Mouse (Mus musculus): Measurements from ENCODE around the gene Map2. TPM values are rescaled to one million over a fixed set of nuclear protein-coding genes. Genes with fewer than 3 reads are reported as not detected.
A peak's percentile ranks its signal among the peaks of the same experiment; 100 is the strongest.

Map2 gene
- polyA plus RNA-seq, 2 experiments = 12.5 to 20.4 TPM

- Histone ChIP-seq H3K27me3 (ENCODE audit: control insufficient read depth, insufficient read depth, low read length) (no peaks in the 10 kb centered on the region), H3K36me3 (ENCODE audit: control insufficient read depth, insufficient read depth, low read length) (no peaks in the 10 kb centered on the region), H3K27ac (replicated peaks; ENCODE audit: low read depth, low read length) (no peak overlapping the region), H3K4me2 (replicated peaks; ENCODE audit: low read depth, low read length, severe bottlenecking) (no peak overlapping the region), H3K4me1 (ENCODE audit: control insufficient read depth, insufficient read depth, low read length) (0 out of 2 replicates have a peak, but pooled peaks cover 5% of the 10 kb centered on the region), H3K4me3 (replicated peaks; ENCODE audit: low read length) (no peak overlapping the region), H3K9me3 (ENCODE audit: control insufficient read depth, low read length) (no peaks in the 10 kb centered on the region), H3K9ac (ENCODE audit: low read depth, low read length, severe bottlenecking) (no peak overlapping the region)
- DNase-seq (ENCODE audit: low spot score) (peak; percentile 25), ATAC-seq (ENCODE audit: low FRiP score, low read depth) (peak; percentile 77; the same call in 1 of the 2 replicates)
- TF ChIP-seq POLR2A (IDR thresholded peaks at IDR 0.05; ENCODE audit: borderline replicate concordance, extremely low read depth, insufficient read depth, insufficient read length) = no peak
- 51% methylated on average over 10 of the region's 10 CpGs for WGBS
Observed at GRCm38 (mm10) chr1:66386751-66387452, 211.8 kb downstream of the Map2 start.

GRCm38 (mm10) chr1:66388561-66388960 lies 213.5 kb downstream of the Map2 start:
- no peak for DNase-seq (ENCODE audit: low spot score)
- Histone ChIP-seq H3K4me3 (replicated peaks; ENCODE audit: low read length) (no peak overlapping the region), H3K4me2 (replicated peaks; ENCODE audit: low read depth, low read length, severe bottlenecking) (no peak overlapping the region), H3K4me1 (ENCODE audit: control insufficient read depth, insufficient read depth, low read length) (0 out of 2 replicates have a peak, but pooled peaks cover 5% of the 10 kb centered on the region), H3K27me3 (ENCODE audit: control insufficient read depth, insufficient read depth, low read length) (no peaks in the 10 kb centered on the region), H3K36me3 (ENCODE audit: control insufficient read depth, insufficient read depth, low read length) (no peaks in the 10 kb centered on the region), H3K27ac (replicated peaks; ENCODE audit: low read depth, low read length) (no peak overlapping the region), H3K9me3 (ENCODE audit: control insufficient read depth, low read length) (no peaks in the 10 kb centered on the region), H3K9ac (ENCODE audit: low read depth, low read length, severe bottlenecking) (no peak overlapping the region)
- ATAC-seq (ENCODE audit: low FRiP score, low read depth) = no peak
- 65% methylated on average over 8 of the region's 8 CpGs for WGBS
- no peak for TF ChIP-seq POLR2A (IDR thresholded peaks at IDR 0.05; ENCODE audit: borderline replicate concordance, extremely low read depth, insufficient read depth, insufficient read length)

- Histone ChIP-seq H3K4me1 (ENCODE audit: control insufficient read depth, insufficient read depth, low read length) (no peaks in the 10 kb centered on the region), H3K4me3 (replicated peaks; ENCODE audit: low read length) (no peak overlapping the region), H3K9ac (ENCODE audit: low read depth, low read length, severe bottlenecking) (no peak overlapping the region), H3K9me3 (ENCODE audit: control insufficient read depth, low read length) (no peaks in the 10 kb centered on the region), H3K27me3 (ENCODE audit: control insufficient read depth, insufficient read depth, low read length) (no peaks in the 10 kb centered on the region), H3K36me3 (ENCODE audit: control insufficient read depth, insufficient read depth, low read length) (no peaks in the 10 kb centered on the region), H3K27ac (replicated peaks; ENCODE audit: low read depth, low read length) (no peak overlapping the region), H3K4me2 (replicated peaks; ENCODE audit: low read depth, low read length, severe bottlenecking) (no peak overlapping the region)
- 32% methylated on average over 8 of the region's 8 CpGs for WGBS
- no peak for TF ChIP-seq POLR2A (IDR thresholded peaks at IDR 0.05; ENCODE audit: borderline replicate concordance, extremely low read depth, insufficient read depth, insufficient read length)
- ATAC-seq (ENCODE audit: low FRiP score, low read depth) (no peak), DNase-seq (ENCODE audit: low spot score) (no peak)
Observed at GRCm38 (mm10) chr1:66394944-66395637, 220.0 kb downstream of the Map2 start.

- H3K9me3 ChIP-seq (ENCODE audit: control insufficient read depth, low read length) = no peaks in the 10 kb centered on the region
- no peak overlapping the region for H3K9ac ChIP-seq (ENCODE audit: low read depth, low read length, severe bottlenecking)
- H3K4me3 ChIP-seq (replicated peaks; ENCODE audit: low read length) = no peak overlapping the region
- no peaks in the 10 kb centered on the region for H3K27me3 ChIP-seq (ENCODE audit: control insufficient read depth, insufficient read depth, low read length)
- H3K4me2 ChIP-seq (replicated peaks; ENCODE audit: low read depth, low read length, severe bottlenecking) = no peak overlapping the region
- WGBS = 68% methylated on average over 2 of the region's 2 CpGs
- H3K4me1 ChIP-seq (ENCODE audit: control insufficient read depth, insufficient read depth, low read length) = no peaks in the 10 kb centered on the region
- no peak overlapping the region for H3K27ac ChIP-seq (replicated peaks; ENCODE audit: low read depth, low read length)
- TF ChIP-seq POLR2A (IDR thresholded peaks at IDR 0.05; ENCODE audit: borderline replicate concordance, extremely low read depth, insufficient read depth, insufficient read length) = no peak
- DNase-seq (ENCODE audit: low spot score) (no peak), ATAC-seq (ENCODE audit: low FRiP score, low read depth) (no peak)
- H3K36me3 ChIP-seq (ENCODE audit: control insufficient read depth, insufficient read depth, low read length) = no peaks in the 10 kb centered on the region
Observed at GRCm38 (mm10) chr1:66395826-66396225, 220.8 kb downstream of the Map2 start.

GRCm38 (mm10) chr1:66401902-66402301 lies 226.8 kb downstream of the Map2 start:
- no peak overlapping the region for H3K27ac ChIP-seq (replicated peaks; ENCODE audit: low read depth, low read length)
- no peaks in the 10 kb centered on the region for H3K27me3 ChIP-seq (ENCODE audit: control insufficient read depth, insufficient read depth, low read length)
- H3K4me3 ChIP-seq (replicated peaks; ENCODE audit: low read length) = no peak overlapping the region
- H3K9me3 ChIP-seq (ENCODE audit: control insufficient read depth, low read length) = no peaks in the 10 kb centered on the region
- ATAC-seq (ENCODE audit: low FRiP score, low read depth) = no peak
- no peaks in the 10 kb centered on the region for H3K36me3 ChIP-seq (ENCODE audit: control insufficient read depth, insufficient read depth, low read length)
- WGBS = 87% methylated on average over 9 of the region's 9 CpGs
- no peak for DNase-seq (ENCODE audit: low spot score)
- no peak for TF ChIP-seq POLR2A (IDR thresholded peaks at IDR 0.05; ENCODE audit: borderline replicate concordance, extremely low read depth, insufficient read depth, insufficient read length)
- H3K9ac ChIP-seq (ENCODE audit: low read depth, low read length, severe bottlenecking) = no peak overlapping the region
- H3K4me2 ChIP-seq (replicated peaks; ENCODE audit: low read depth, low read length, severe bottlenecking) = no peak overlapping the region
- no peaks in the 10 kb centered on the region for H3K4me1 ChIP-seq (ENCODE audit: control insufficient read depth, insufficient read depth, low read length)
